Mouse (Mus musculus): ENCODE measurements at regions not wholly inside any gene's neighbourhood (a gene's known extent, or its start where the extent isn't known, plus 50 kb on each side); places are given as distances from the start of the nearest gene placed in this dataset.
A peak's percentile ranks its signal among the peaks of the same experiment; 100 is the strongest.

DNA sequence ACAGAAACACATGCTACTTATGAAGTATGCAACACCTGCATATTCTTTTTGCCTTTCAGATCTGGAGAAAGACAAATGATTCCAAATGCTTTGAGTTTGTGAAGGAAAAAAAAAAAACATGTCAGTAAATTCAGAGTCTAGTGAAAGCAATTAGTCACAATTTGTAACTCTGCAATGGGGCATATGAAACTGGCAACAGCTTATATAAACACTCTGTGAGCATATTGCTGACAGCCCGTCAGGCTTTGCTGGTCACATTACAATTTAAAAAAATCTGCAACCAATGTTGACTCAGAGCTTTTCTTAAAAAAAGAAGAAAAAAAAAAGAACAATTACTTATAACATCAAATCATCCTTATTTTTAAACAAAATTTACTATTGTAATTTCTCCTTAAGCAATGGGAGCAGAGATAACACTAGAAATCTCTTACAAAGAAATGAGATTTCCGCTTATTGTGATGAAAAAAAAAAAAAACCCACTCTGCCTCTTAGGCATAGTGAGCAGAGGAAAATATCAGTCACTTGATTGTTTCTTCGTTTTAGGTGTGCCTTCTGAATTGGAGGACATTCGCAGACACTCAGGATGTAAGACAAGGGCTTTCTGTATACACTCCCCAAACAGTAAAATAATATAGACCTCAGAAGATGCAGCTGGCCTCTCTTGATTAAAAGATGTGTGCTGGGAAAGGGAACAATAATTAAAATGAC, 115.1 kb upstream of the Asb5 start:
- Histone ChIP-seq H3K36me3 (ENCODE audit: poor library complexity, severe bottlenecking) (no peaks in the 10 kb centered on the region), H3K27me3 (no peaks in the 10 kb centered on the region), H3K27ac (no peak overlapping the region), H3K9me3 (replicated peaks) (no peaks in the 10 kb centered on the region), H3K4me1 (no peaks in the 10 kb centered on the region), H3K4me2 (no peak overlapping the region), H3K9ac (no peak overlapping the region), H3K4me3 (no peak overlapping the region)
- ATAC-seq = no peak
- WGBS = 82% methylated on average over 4 of the region's 4 CpGs

DNA sequence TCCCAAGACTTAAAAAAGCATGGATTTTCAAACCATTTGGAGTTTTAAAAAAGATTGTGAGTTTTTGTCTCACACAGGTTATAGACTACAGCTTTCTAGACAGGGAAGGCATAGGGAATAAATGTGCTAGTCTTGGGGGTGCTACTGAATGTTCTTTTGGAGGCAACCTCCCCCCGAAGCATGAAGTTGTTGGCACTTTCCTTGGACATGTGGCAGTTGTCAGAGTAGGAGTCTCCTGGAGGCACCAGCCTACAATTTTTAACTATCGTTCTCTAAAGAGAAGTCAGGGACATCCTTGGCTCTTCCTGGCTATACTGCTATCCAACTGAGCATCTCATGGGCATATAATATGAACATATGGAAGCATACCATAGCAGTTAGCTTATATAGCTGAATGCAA, 112.7 kb upstream of the Asb5 start:
- no peaks in the 10 kb centered on the region for H3K4me1 ChIP-seq
- no peaks in the 10 kb centered on the region for H3K36me3 ChIP-seq (ENCODE audit: poor library complexity, severe bottlenecking)
- H3K9me3 ChIP-seq (replicated peaks) = no peaks in the 10 kb centered on the region
- WGBS = 97% methylated on average over 2 of the region's 2 CpGs
- ATAC-seq = no peak
- H3K4me3 ChIP-seq = no peak overlapping the region
- no peak overlapping the region for H3K4me2 ChIP-seq
- no peaks in the 10 kb centered on the region for H3K27me3 ChIP-seq
- H3K9ac ChIP-seq = no peak overlapping the region
- no peak overlapping the region for H3K27ac ChIP-seq

DNA sequence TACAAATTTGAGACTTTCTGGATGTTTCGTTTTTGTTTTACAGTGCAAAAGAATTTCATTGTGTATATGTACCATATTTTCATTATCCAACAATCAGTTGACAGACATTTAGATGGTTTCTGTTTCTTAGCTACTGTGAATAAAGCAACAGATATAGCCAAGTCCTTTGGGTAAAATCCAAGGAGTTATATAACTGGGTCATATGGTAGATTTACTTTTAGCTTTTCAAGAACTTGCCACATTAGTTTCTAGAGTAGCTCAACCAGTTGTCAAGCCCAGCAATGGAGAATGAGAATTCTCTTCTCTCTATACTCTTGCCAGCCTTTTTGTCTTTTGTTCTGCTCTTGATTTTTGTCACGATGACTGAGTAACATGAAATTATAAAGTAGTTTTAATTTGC, 111.3 kb upstream of the Asb5 start:
- WGBS = 87% methylated on average over 2 of the region's 2 CpGs
- Histone ChIP-seq H3K9me3 (replicated peaks) (no peaks in the 10 kb centered on the region), H3K27me3 (no peaks in the 10 kb centered on the region), H3K9ac (no peak overlapping the region), H3K4me2 (no peak overlapping the region), H3K27ac (no peak overlapping the region), H3K4me3 (no peak overlapping the region), H3K36me3 (ENCODE audit: poor library complexity, severe bottlenecking) (no peaks in the 10 kb centered on the region), H3K4me1 (no peaks in the 10 kb centered on the region)
- no peak for ATAC-seq

DNA sequence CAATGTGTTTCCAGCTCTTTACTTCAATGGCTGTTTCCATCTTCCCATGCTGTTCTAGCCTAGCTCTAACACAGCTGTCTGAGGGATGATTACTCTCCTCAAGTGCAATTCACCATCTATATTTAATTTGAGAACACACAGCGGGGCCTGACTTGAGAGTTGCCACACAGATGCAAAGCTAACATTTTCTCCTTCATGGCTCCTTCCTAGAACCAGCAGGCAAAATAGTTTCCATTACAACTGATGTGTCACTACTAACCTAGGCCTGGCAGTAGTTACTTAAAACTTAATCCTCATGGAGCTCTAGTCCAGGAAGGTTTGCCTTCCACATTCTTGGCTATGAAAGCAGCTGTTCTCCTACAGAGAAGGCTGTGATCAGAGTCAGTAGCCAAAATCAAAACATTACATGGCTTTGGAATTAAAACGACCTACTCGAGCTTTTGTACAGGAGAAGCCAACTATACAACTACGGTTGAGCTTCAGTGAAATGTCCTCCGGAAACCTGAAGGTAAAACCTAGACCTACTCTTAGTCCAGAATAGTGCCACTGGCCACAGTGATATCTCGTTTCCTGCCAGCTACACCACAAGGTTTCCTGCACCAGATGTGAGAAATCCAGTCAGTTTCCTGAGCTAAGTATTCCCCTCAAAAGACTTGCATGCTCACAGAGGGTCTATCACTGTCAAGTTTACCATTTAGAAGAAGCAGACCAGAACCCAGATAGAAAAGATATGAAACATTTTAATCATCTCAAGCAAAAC, 108.9 kb upstream of the Asb5 start:
- 83% methylated on average over 6 of the region's 6 CpGs for WGBS
- Histone ChIP-seq H3K4me3 (no peak overlapping the region), H3K9me3 (replicated peaks) (no peaks in the 10 kb centered on the region), H3K27ac (no peak overlapping the region), H3K36me3 (ENCODE audit: poor library complexity, severe bottlenecking) (no peaks in the 10 kb centered on the region), H3K9ac (no peak overlapping the region), H3K4me2 (no peak overlapping the region), H3K4me1 (no peaks in the 10 kb centered on the region), H3K27me3 (no peaks in the 10 kb centered on the region)
- no peak for ATAC-seq

DNA sequence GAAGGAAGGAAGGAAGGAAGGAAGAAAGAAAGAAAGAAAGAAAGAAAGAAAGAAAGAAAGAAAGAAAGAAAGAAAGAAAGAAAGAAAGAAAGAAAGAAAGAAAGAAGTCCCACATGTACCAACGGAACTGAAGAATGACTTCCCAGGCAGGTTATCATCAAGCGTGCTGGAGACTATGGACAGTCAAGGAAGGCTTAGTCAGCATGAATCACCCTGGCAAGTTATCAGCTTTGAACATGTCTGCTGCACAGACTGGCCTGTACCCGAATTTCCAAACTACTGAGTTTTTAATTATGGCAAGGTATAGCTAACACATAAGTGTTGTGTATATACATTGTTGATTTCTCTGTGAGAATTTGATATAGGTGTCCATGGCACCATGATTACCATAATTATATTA, 104.3 kb upstream of the Asb5 start:
- 86% methylated on average over 3 of the region's 3 CpGs for WGBS
- H3K4me2 ChIP-seq = no peak overlapping the region
- no peaks in the 10 kb centered on the region for H3K4me1 ChIP-seq
- no peak for ATAC-seq
- no peaks in the 10 kb centered on the region for H3K27me3 ChIP-seq
- no peak overlapping the region for H3K4me3 ChIP-seq
- H3K36me3 ChIP-seq (ENCODE audit: poor library complexity, severe bottlenecking) = no peaks in the 10 kb centered on the region
- H3K9me3 ChIP-seq (replicated peaks) = no peaks in the 10 kb centered on the region
- no peak overlapping the region for H3K9ac ChIP-seq
- no peak overlapping the region for H3K27ac ChIP-seq

DNA sequence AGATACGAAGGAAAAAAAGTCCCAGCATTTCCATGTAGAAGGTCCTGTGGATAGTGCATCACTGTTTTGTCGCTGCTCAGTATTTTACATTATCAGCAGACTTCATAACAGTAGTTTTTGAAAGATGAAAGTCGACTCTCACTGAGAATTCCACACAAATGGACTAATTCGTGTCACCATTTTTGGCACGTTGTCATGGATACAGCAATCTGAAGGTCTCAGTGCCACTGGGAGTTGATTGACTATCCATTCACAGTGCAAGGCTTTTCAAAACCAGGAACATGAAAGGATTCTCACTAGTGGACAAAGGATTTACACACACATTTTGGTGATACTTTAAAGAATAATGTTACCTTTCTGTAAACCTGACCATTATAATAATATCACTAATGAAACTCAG, 93.7 kb upstream of the Asb5 start:
- no peak for ATAC-seq
- WGBS = 65% methylated on average over 5 of the region's 5 CpGs
- H3K27me3 ChIP-seq = no peaks in the 10 kb centered on the region
- no peaks in the 10 kb centered on the region for H3K9me3 ChIP-seq (replicated peaks)
- no peak overlapping the region for H3K4me3 ChIP-seq
- H3K9ac ChIP-seq = no peak overlapping the region
- H3K36me3 ChIP-seq (ENCODE audit: poor library complexity, severe bottlenecking) = no peaks in the 10 kb centered on the region
- no peak overlapping the region for H3K4me2 ChIP-seq
- no peak overlapping the region for H3K27ac ChIP-seq
- H3K4me1 ChIP-seq = no peaks in the 10 kb centered on the region

DNA sequence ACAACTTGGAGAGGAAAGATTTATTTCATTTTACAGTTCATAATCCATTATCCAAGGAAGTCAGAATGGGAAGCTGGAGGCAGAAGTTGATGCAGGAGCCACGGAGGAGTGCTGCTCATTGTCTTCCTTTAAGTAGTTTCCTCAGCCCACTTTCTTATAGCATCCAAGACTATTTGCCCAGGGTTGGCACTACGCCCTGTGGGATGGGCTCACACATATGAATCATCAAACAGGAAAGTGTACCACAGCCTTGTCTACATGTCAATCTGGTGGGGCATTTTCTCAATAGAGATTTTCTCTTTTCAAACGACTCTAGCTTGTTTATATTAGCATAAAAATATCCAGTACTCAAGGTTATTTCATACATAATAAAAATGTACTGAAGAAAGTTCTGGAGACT, 88.2 kb upstream of the Asb5 start:
- ATAC-seq = no peak
- no peak overlapping the region for H3K9ac ChIP-seq
- WGBS = 81% methylated on average over 3 of the region's 3 CpGs

DNA sequence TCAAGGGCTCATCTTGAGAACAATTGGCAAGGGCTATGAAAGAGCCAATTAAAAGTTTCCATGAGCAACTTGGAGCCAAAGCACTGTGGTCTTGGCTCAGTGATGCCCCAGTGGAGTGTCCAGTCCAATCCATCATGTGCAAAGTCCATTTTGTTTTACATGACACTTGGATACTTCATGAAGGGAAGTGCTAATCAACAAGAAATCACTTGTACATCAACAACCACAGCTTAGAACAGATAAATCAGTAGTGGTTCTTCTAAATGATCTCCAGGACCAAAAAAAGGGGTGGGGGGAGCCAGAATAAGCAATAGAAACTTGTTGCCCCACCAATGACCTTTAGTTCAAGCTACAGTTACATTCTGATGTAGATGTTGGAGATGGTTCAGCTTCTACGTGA, 87.0 kb upstream of the Asb5 start:
- Histone ChIP-seq H3K4me3 (no peak overlapping the region), H3K27ac (no peak overlapping the region), H3K4me1 (0 out of 2 replicates have a peak, but pooled peaks cover 4% of the 10 kb centered on the region), H3K4me2 (no peak overlapping the region), H3K9ac (no peak overlapping the region), H3K36me3 (ENCODE audit: poor library complexity, severe bottlenecking) (no peaks in the 10 kb centered on the region), H3K27me3 (no peaks in the 10 kb centered on the region), H3K9me3 (replicated peaks) (no peaks in the 10 kb centered on the region)
- 72% methylated on average over 1 of the region's 1 CpGs for WGBS
- no peak for ATAC-seq

More for the DNA sequence above, 88.2 kb upstream of the Asb5 start:
- H3K4me3 ChIP-seq = no peak overlapping the region
- no peaks in the 10 kb centered on the region for H3K36me3 ChIP-seq (ENCODE audit: poor library complexity, severe bottlenecking)
- no peaks in the 10 kb centered on the region for H3K27me3 ChIP-seq
- H3K4me1 ChIP-seq = no peaks in the 10 kb centered on the region
- no peaks in the 10 kb centered on the region for H3K9me3 ChIP-seq (replicated peaks)
- no peak overlapping the region for H3K4me2 ChIP-seq
- H3K27ac ChIP-seq = no peak overlapping the region

DNA sequence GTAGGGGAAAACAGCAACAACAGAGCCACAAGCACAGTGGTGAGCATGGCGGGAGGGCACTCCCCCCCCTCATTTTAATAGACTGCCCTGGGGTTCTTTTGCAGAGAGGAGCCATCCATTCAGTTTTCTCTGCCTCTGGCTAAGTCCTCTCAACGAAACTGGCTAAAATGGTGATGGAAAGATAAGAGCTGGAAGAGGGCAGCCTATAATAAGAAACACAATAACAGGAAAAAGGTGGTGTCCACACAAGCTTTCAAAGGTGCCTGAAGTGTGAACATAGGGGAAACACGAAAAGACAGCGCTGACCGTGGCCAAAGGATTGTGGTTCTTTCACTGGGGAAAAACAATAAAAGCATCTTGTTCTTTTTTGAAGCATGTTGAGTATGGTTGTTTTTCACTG, 83.0 kb upstream of the Asb5 start:
- WGBS = 20% methylated on average over 5 of the region's 5 CpGs
- H3K9ac ChIP-seq = no peak overlapping the region
- no peak for ATAC-seq
- H3K4me1 ChIP-seq = 0 out of 2 replicates have a peak, but pooled peaks cover 4% of the 10 kb centered on the region
- no peaks in the 10 kb centered on the region for H3K36me3 ChIP-seq (ENCODE audit: poor library complexity, severe bottlenecking)
- H3K4me2 ChIP-seq = no peak overlapping the region
- H3K27ac ChIP-seq = no peak overlapping the region
- H3K4me3 ChIP-seq = no peak overlapping the region
- no peaks in the 10 kb centered on the region for H3K27me3 ChIP-seq
- H3K9me3 ChIP-seq (replicated peaks) = no peaks in the 10 kb centered on the region

DNA sequence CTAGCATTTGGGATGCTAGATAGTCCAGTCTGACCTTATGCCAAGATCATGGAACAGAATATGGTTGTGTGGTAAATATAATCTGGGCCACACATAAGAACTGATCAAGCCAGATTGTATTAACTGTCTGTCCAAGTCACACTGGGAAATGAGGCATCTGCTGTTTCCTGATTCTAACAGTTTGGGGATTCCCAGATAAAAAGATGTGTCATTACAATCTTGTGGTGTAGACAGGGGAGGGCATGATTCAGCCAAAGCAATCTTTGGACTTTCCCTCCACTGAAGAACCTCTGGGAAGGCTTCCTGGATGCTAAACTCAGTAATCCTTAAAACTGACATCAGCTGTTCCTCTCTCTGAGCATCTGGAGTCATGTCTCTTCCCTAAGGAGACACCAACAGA, 79.6 kb upstream of the Asb5 start:
- ATAC-seq = no peak
- H3K36me3 ChIP-seq (ENCODE audit: poor library complexity, severe bottlenecking) = no peaks in the 10 kb centered on the region
- H3K4me1 ChIP-seq = 0 out of 2 replicates have a peak, but pooled peaks cover 4% of the 10 kb centered on the region
- no peak overlapping the region for H3K9ac ChIP-seq
- H3K4me2 ChIP-seq = no peak overlapping the region
- H3K9me3 ChIP-seq (replicated peaks) = no peaks in the 10 kb centered on the region
- no peak overlapping the region for H3K4me3 ChIP-seq
- no peak overlapping the region for H3K27ac ChIP-seq
- no peaks in the 10 kb centered on the region for H3K27me3 ChIP-seq

DNA sequence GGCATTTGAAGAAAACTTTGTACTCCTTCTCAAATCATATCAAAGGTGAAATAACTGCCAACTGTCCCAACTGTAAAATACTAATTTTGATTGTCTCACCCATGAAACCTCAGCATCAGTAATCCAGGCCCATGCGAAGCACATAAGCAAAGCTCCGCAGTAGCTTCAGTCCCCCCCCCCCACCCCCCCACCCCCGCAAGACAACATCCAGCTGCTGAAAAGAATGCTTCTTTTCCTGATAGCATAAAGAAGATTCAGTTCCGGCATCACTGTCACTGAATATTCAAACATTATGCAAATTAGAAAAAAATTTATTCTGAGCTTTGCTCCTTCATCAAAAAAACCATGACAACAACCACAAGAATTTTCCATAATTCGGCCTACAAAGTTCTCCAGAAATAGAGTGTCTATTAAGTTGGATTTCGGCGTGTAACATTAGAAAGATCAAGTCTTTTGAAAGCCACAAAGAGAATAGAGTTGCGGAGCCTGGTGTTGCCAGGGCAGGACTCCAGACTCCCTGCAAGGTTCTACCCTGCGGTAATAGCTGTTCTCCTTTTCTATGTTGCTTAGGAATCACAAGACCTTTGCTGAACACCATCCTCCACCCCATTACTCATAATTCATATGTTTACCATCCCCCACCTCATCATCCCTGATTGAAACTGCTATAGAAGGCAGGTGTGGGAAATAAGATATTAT, 77.9 kb upstream of the Asb5 start:
- Histone ChIP-seq H3K9ac (no peak overlapping the region), H3K27me3 (no peaks in the 10 kb centered on the region), H3K36me3 (ENCODE audit: poor library complexity, severe bottlenecking) (no peaks in the 10 kb centered on the region), H3K9me3 (replicated peaks) (no peaks in the 10 kb centered on the region), H3K4me3 (no peak overlapping the region), H3K4me1 (0 out of 2 replicates have a peak, but pooled peaks cover under 1% of the 10 kb centered on the region), H3K4me2 (no peak overlapping the region), H3K27ac (no peak overlapping the region)
- peak; percentile 58; the same call in 1 of the 2 replicates for ATAC-seq
- WGBS = 54% methylated on average over 9 of the region's 9 CpGs

DNA sequence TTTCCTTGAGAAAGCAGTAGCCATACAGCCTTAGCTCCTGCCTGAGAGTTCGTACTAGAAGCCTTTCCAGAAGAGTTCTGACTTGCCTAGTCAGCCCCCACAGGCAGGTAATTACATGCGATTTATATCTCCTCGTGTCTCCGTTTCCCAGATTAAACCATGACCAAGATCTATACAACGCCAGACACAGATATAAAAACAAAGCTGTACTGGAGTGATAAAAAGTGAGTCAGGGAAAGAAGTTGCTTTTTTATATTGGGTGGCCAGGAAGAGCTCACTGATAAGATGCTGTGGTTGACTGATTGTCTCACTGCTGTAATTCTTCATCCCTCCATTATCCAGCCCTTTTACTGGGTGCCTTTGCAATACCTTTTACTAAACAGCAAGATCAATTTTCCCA, 64.4 kb upstream of the Asb5 start:
- Histone ChIP-seq H3K27ac (no peak overlapping the region), H3K4me1 (no peaks in the 10 kb centered on the region), H3K4me3 (no peak overlapping the region), H3K9me3 (replicated peaks) (no peaks in the 10 kb centered on the region), H3K9ac (no peak overlapping the region), H3K4me2 (no peak overlapping the region), H3K27me3 (no peaks in the 10 kb centered on the region), H3K36me3 (ENCODE audit: poor library complexity, severe bottlenecking) (no peaks in the 10 kb centered on the region)
- no peak for ATAC-seq
- 90% methylated on average over 5 of the region's 5 CpGs for WGBS
